ENCODE assay signal across 10 mouse cellular contexts in the genomic region with DNA sequence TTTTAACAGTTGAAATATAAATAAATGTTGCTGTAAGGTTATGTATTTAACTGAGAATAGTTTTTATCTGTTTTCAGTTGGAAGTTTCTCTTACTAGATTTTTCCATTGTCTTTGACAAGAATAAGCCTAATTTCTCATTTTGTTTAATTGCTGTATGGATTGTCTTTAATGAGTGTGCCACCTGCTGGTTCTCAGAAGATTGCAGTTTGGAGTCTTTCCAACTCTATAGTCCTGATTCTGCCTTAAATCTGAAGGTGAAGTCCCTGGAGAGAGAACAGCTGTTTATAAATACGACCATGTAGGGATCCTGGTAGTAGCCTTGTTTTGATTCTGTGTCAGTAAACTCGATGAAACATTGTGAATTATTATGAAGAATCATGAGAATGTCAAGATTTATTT. TPM values are rescaled to one million over a fixed set of nuclear protein-coding genes. Genes with fewer than 3 reads are reported as not detected.
DNase-seq lines count a peak whose midpoint lies in the region; ATAC-seq and TF ChIP-seq lines count a peak whose summit lies in the region.
"Had no signal": no experiment of that assay in that cellular context is flagged by ENCODE, and none has a peak within 500 bp of the region (broad histone marks: within the 10 kb centered on the region; RNA-seq: fewer than 3 reads in every experiment).

No protein-coding gene starts in this region.

- H3K4me2 ChIP-seq in intestine, postnatal 0 days (replicated peaks; ENCODE audit: low read depth) = no peak overlapping the region
- no peak overlapping the region for H3K4me2 ChIP-seq in intestine, embryonic 16.5 days (ENCODE audit: low read depth, low read length)
- H3K4me2 ChIP-seq: embryonic facial prominence, embryonic 13.5 days; liver, embryonic 13.5 days had no signal

- peak; percentile 71 for TF ChIP-seq CTCF in intestine, postnatal 0 days (IDR thresholded peaks at IDR 0.05; ENCODE audit: low read depth)

- H3K4me3 ChIP-seq in intestine, postnatal 0 days (ENCODE audit: low read depth, low read length) = no peak overlapping the region
- no peak overlapping the region for H3K4me3 ChIP-seq in intestine, embryonic 16.5 days (ENCODE audit: low read length)
- H3K4me3 ChIP-seq in midbrain, embryonic 10.5 days = no peak overlapping the region
- H3K4me3 ChIP-seq: embryonic facial prominence, embryonic 13.5 days; liver, embryonic 13.5 days had no signal

- 28% methylated on average over 2 of the region's 2 CpGs for WGBS in intestine, postnatal 0 days
- 42% methylated on average over 2 of the region's 2 CpGs for WGBS in intestine, embryonic 16.5 days
- 86% methylated on average over 2 of the region's 2 CpGs for WGBS in midbrain, embryonic 10.5 days

- ATAC-seq in intestine, postnatal 0 days = no peak
- no peak for ATAC-seq in intestine, embryonic 16.5 days

- no peaks in the 10 kb centered on the region for H3K4me1 ChIP-seq in intestine, postnatal 0 days (replicated peaks; ENCODE audit: control insufficient read depth, insufficient read depth, low read length)
- H3K4me1 ChIP-seq in intestine, embryonic 16.5 days (ENCODE audit: control insufficient read depth, insufficient read depth, low read length) = no peaks in the 10 kb centered on the region
- no peaks in the 10 kb centered on the region for H3K4me1 ChIP-seq in midbrain, embryonic 10.5 days
- H3K4me1 ChIP-seq: embryonic facial prominence, embryonic 13.5 days had no signal

- no peak overlapping the region for H3K27ac ChIP-seq in intestine, postnatal 0 days (ENCODE audit: low read depth, low read length)
- H3K27ac ChIP-seq in intestine, embryonic 16.5 days (ENCODE audit: low read length) = no peak overlapping the region
- H3K27ac ChIP-seq in midbrain, embryonic 10.5 days (replicated peaks) = no peak overlapping the region
- H3K27ac ChIP-seq: embryonic facial prominence, embryonic 13.5 days; liver, embryonic 13.5 days had no signal

- no peaks in the 10 kb centered on the region for H3K9me3 ChIP-seq in intestine, postnatal 0 days (ENCODE audit: control insufficient read depth)
- no peaks in the 10 kb centered on the region for H3K9me3 ChIP-seq in intestine, embryonic 16.5 days (ENCODE audit: control insufficient read depth, low read length)
- H3K9me3 ChIP-seq in midbrain, embryonic 10.5 days (replicated peaks) = 0 out of 2 replicates have a peak, but pooled peaks cover 4% of the 10 kb centered on the region
- H3K9me3 ChIP-seq: embryonic facial prominence, embryonic 13.5 days; liver, embryonic 13.5 days had no signal

- no peaks in the 10 kb centered on the region for H3K36me3 ChIP-seq in intestine, postnatal 0 days (ENCODE audit: control insufficient read depth, insufficient read depth)
- no peaks in the 10 kb centered on the region for H3K36me3 ChIP-seq in intestine, embryonic 16.5 days (ENCODE audit: control insufficient read depth, insufficient read depth, low read length)
- peaks cover 20% of the 10 kb centered on the region for H3K36me3 ChIP-seq in midbrain, embryonic 10.5 days
- H3K36me3 ChIP-seq: liver, embryonic 13.5 days had no signal

- no peak overlapping the region for H3K9ac ChIP-seq in intestine, postnatal 0 days (ENCODE audit: low read depth, low read length)
- no peak overlapping the region for H3K9ac ChIP-seq in intestine, embryonic 16.5 days (ENCODE audit: low read depth, low read length)
- H3K9ac ChIP-seq: embryonic facial prominence, embryonic 13.5 days; liver, embryonic 13.5 days had no signal

- DNase-seq in B cell, adult 2 months = peak; percentile 61 to 64
- peak; percentile 43 for DNase-seq in MEL-GATA-1-ER (ENCODE audit: extremely low read depth, low read depth)
- DNase-seq in cerebellum, postnatal 36 days = peak; percentile 36 to 71
- peak; percentile 26 for DNase-seq in layer of hippocampus, adult 9-11 months
- DNase-seq in right cerebral cortex, postnatal 14 days = peak; percentile 7
- DNase-seq in midbrain, embryonic 10.5 days (ENCODE audit: low spot score) = no peak
- DNase-seq: liver, embryonic 13.5 days had no signal

- no peaks in the 10 kb centered on the region for H3K27me3 ChIP-seq in intestine, postnatal 0 days (replicated peaks; ENCODE audit: control insufficient read depth, insufficient read depth, low read length)
- H3K27me3 ChIP-seq in intestine, embryonic 16.5 days (replicated peaks; ENCODE audit: control insufficient read depth, insufficient read depth, low read length) = no peaks in the 10 kb centered on the region
- H3K27me3 ChIP-seq in midbrain, embryonic 10.5 days (ENCODE audit: low read depth, poor library complexity, severe bottlenecking) = no peaks in the 10 kb centered on the region
- H3K27me3 ChIP-seq: embryonic facial prominence, embryonic 13.5 days; liver, embryonic 13.5 days had no signal

RNA-seq across cellular contexts. Expression of gene Pds5b, which starts 29.2 kb away (rescaled TPM):
- polyA plus RNA-seq in intestine, postnatal 0 days (2015; fragmentation: Nextera tagmentation; extraction: Ambion mirVana) = 6.7 and 8.5 TPM in 2 replicates
- polyA plus RNA-seq in intestine, embryonic 16.5 days (2015; fragmentation: Nextera tagmentation; extraction: Ambion mirVana) = 14.2 and 15.3 TPM in 2 replicates
- 36.2 and 37.8 TPM in 2 replicates for polyA plus RNA-seq in midbrain, embryonic 10.5 days (2016; fragmentation: Nextera tagmentation; extraction: Ambion mirVana)

RNA-seq across cellular contexts. Expression of gene N4bp2l2, which starts 36.7 kb away (rescaled TPM):
- 38.3 and 43.2 TPM in 2 replicates for polyA plus RNA-seq in intestine, postnatal 0 days (2015; fragmentation: Nextera tagmentation; extraction: Ambion mirVana)
- polyA plus RNA-seq in intestine, embryonic 16.5 days (2015; fragmentation: Nextera tagmentation; extraction: Ambion mirVana) = 32.6 and 33.1 TPM in 2 replicates
- 30.3 and 30.4 TPM in 2 replicates for polyA plus RNA-seq in midbrain, embryonic 10.5 days (2016; fragmentation: Nextera tagmentation; extraction: Ambion mirVana)
